Mouse (Mus musculus) stomach, postnatal 0 days (tissue): ENCODE data around the gene Sergef. TPM values are rescaled to one million over a fixed set of nuclear protein-coding genes. Genes with fewer than 3 reads are reported as not detected.

Experiments used
- ATAC-seq: fragments of 200-750 bp; cut with Nextera tagmentation; 2 replicates; pipeline ENCODE4 v1.8.0; 2017; ENCODE audit not compliant: low FRiP score, low TSS enrichment
- DNase-seq: peaks from one replicate; pipeline ENCODE4 v3.0.0-alpha.2; 2016; ENCODE audit warnings: low spot score
- H3K27ac ChIP-seq: fragments of 300-500 bp; sonication (generic); replicated peaks from 2 replicates; pipeline ENCODE4 v1.5.1; 2014; ENCODE audit warnings: mild to moderate bottlenecking, control low read depth
- H3K27me3 ChIP-seq: fragments of 300-500 bp; sonication (generic); 2 replicates; pipeline ENCODE4 v1.6.1; 2014; ENCODE audit warnings: low read length; ENCODE audit not compliant: control insufficient read depth, insufficient read depth
- H3K36me3 ChIP-seq: fragments of 300-500 bp; sonication (generic); 2 replicates; pipeline ENCODE4 v1.6.1; 2014; ENCODE audit warnings: low read length, mixed read lengths; ENCODE audit not compliant: control insufficient read depth, insufficient read depth
- H3K4me1 ChIP-seq: fragments of 300-500 bp; sonication (generic); replicated peaks from 2 replicates; pipeline ENCODE4 v1.6.1; 2014; ENCODE audit warnings: antibody characterized with exemption; ENCODE audit not compliant: control insufficient read depth, insufficient read depth
- H3K4me2 ChIP-seq: fragments of 300-500 bp; sonication (generic); replicated peaks from 2 replicates; pipeline ENCODE4 v1.6.1; 2014; ENCODE audit warnings: low read depth, mild to moderate bottlenecking, control low read depth, moderate library complexity
- H3K4me3 ChIP-seq: fragments of 300-500 bp; sonication (generic); 2 replicates; pipeline ENCODE4 v1.5.1; 2014; ENCODE audit warnings: low read depth, low read length, control low read depth
- H3K9ac ChIP-seq: fragments of 300-500 bp; sonication (generic); 2 replicates; pipeline ENCODE4 v1.6.1; 2014; ENCODE audit warnings: mild to moderate bottlenecking, low read length, control low read depth, mixed read lengths
- H3K9me3 ChIP-seq: fragments of 300-500 bp; sonication (generic); 2 replicates; pipeline ENCODE4 v1.6.1; 2016; ENCODE audit warnings: low read length; ENCODE audit not compliant: control insufficient read depth
- CTCF ChIP-seq: IDR thresholded peaks from 2 replicates; pipeline ENCODE4 v1.5.1; 2016; ENCODE audit warnings: antibody characterized with exemption, low read depth, mild to moderate bottlenecking, moderate library complexity
- EP300 ChIP-seq: optimal IDR thresholded peaks from 2 replicates; pipeline ENCODE3; 2016; ENCODE audit warnings: antibody characterized with exemption
- WGBS: fragments of 180-500 bp; shearing (Covaris S2); extraction: QIAGEN DNeasy Blood & Tissue Kit; methylation state at CpG from one replicate; pipeline ENCODE4 v1.1.7; 2014; 5-methylcytosine and 5-hydroxymethylcytosine counted together
- polyA plus RNA-seq: library from polyadenylated mRNA; unstranded; fragments of >200 nt; fragmentation: Nextera tagmentation; extraction: Ambion mirVana; gene quantifications from 2 replicates; pipeline ENCODE4 v1.2.1, GENCODE M21; 2015

Sergef gene
- polyA plus RNA-seq, 1 experiment from 2014 or later, result 11.4 TPM

- no peak for DNase-seq
- TF ChIP-seq CTCF (no peak), EP300 (no peak)
- Histone ChIP-seq H3K27me3 (no peaks in the 10 kb centered on the region), H3K4me3 (no peak overlapping the region), H3K36me3 (no peaks in the 10 kb centered on the region), H3K9ac (no peak overlapping the region), H3K4me1 (no peaks in the 10 kb centered on the region), H3K9me3 (no peaks in the 10 kb centered on the region), H3K27ac (no peak overlapping the region), H3K4me2 (no peak overlapping the region)
- WGBS, result 77% methylated on average over 8 of the region's 8 CpGs
- ATAC-seq, result no peak
Observed at GRCm38 (mm10) chr7:46675886-46676285, 36.3 kb upstream of the Sergef start.

GRCm38 (mm10) chr7:46675061-46675460 is 35.5 kb upstream of the Sergef start:
- Histone ChIP-seq H3K27me3 (no peaks in the 10 kb centered on the region), H3K4me1 (no peaks in the 10 kb centered on the region), H3K27ac (no peak overlapping the region), H3K4me3 (no peak overlapping the region), H3K36me3 (no peaks in the 10 kb centered on the region), H3K4me2 (no peak overlapping the region), H3K9ac (no peak overlapping the region), H3K9me3 (no peaks in the 10 kb centered on the region)
- DNase-seq, result no peak
- ATAC-seq, result no peak
- 93% methylated on average over 7 of the region's 7 CpGs for WGBS
- TF ChIP-seq EP300 (no peak), CTCF (no peak)

- Histone ChIP-seq H3K9me3 (no peaks in the 10 kb centered on the region), H3K4me3 (no peak within 1 kb of the TSS), H3K27me3 (no peaks in the 10 kb centered on the region), H3K4me1 (no peaks in the 10 kb centered on the region), H3K36me3 (no peaks in the 10 kb centered on the region), H3K4me2 (no peak within 1 kb of the TSS), H3K27ac (no peak within 1 kb of the TSS), H3K9ac (no peak within 1 kb of the TSS)
- TF ChIP-seq EP300 (no peak), CTCF (no peak)
- DNase-seq (no peak), ATAC-seq (no peak)
- WGBS, result 33% methylated on average over 10 of the region's 10 CpGs
Observed at GRCm38 (mm10) chr7:46672160-46672672, 32.6 kb upstream of the Sergef start, which contains the start of gene Tph1. Tph1 (minus strand) TSS chr7:46672537.

GRCm38 (mm10) chr7:46667256-46667655 is 27.6 kb upstream of the Sergef start:
- 0 out of 2 replicates have a peak, but pooled peaks have one; percentile 24 for ATAC-seq
- no peak overlapping the region for H3K9ac ChIP-seq
- H3K27me3 ChIP-seq, result no peaks in the 10 kb centered on the region
- no peaks in the 10 kb centered on the region for H3K4me1 ChIP-seq
- H3K27ac ChIP-seq, result no peak overlapping the region
- H3K4me2 ChIP-seq, result no peak overlapping the region
- no peaks in the 10 kb centered on the region for H3K9me3 ChIP-seq
- no peak overlapping the region for H3K4me3 ChIP-seq
- TF ChIP-seq EP300 (no peak), CTCF (no peak)
- DNase-seq, result peak; percentile 34
- WGBS, result 2% methylated on average over 21 of the region's 21 CpGs
- H3K36me3 ChIP-seq, result no peaks in the 10 kb centered on the region

- ATAC-seq (no peak), DNase-seq (peak; percentile 47)
- no peak overlapping the region for H3K4me2 ChIP-seq
- no peaks in the 10 kb centered on the region for H3K36me3 ChIP-seq
- H3K27me3 ChIP-seq, result no peaks in the 10 kb centered on the region
- H3K9ac ChIP-seq, result no peak overlapping the region
- no peak overlapping the region for H3K27ac ChIP-seq
- 34% methylated on average over 9 of the region's 9 CpGs for WGBS
- no peaks in the 10 kb centered on the region for H3K4me1 ChIP-seq
- no peak for TF ChIP-seq EP300
- TF ChIP-seq CTCF, result peak; percentile 74
- no peak overlapping the region for H3K4me3 ChIP-seq
- H3K9me3 ChIP-seq, result no peaks in the 10 kb centered on the region
Observed at GRCm38 (mm10) chr7:46665236-46665635, 25.6 kb upstream of the Sergef start.

- H3K27me3 ChIP-seq, result no peaks in the 10 kb centered on the region
- 44% methylated on average over 18 of the region's 18 CpGs for WGBS
Observed at GRCm38 (mm10) chr7:46661591-46662090, 22.0 kb upstream of the Sergef start.

More at GRCm38 (mm10) chr7:46661591-46662090, 22.0 kb upstream of the Sergef start:
- no peak for TF ChIP-seq CTCF
- TF ChIP-seq EP300, result no peak
- Histone ChIP-seq H3K9ac (no peak overlapping the region), H3K4me3 (no peak overlapping the region), H3K9me3 (no peaks in the 10 kb centered on the region), H3K27ac (no peak overlapping the region), H3K4me1 (no peaks in the 10 kb centered on the region), H3K4me2 (no peak overlapping the region), H3K36me3 (no peaks in the 10 kb centered on the region)
- DNase-seq (no peak), ATAC-seq (no peak)
